Mouse (Mus musculus) neural tube, embryonic 11.5 days (tissue): ENCODE data around the gene Nckap5. TPM values are rescaled to one million over a fixed set of nuclear protein-coding genes. Genes with fewer than 3 reads are reported as not detected.

Experiments
- ATAC-seq: fragments of 200-750 bp; cut with Nextera tagmentation; 2 replicates; pipeline ENCODE4 v1.8.0; 2017; ENCODE audit warnings: moderate number of reproducible peaks, mild to moderate bottlenecking, moderate TSS enrichment, moderate library complexity; ENCODE audit not compliant: insufficient read depth, low FRiP score, low TSS enrichment
- DNase-seq: peaks from one replicate; pipeline ENCODE4 v3.0.0-alpha.2; 2015; ENCODE audit warnings: low spot score
- H3K27ac ChIP-seq: fragments of 300-500 bp; sonication (generic); 2 replicates; pipeline ENCODE4 v1.5.1; 2014; ENCODE audit warnings: low read depth, mild to moderate bottlenecking, low read length
- H3K27me3 ChIP-seq: fragments of 300-500 bp; sonication (generic); 2 replicates; pipeline ENCODE4 v1.6.1; 2014; ENCODE audit warnings: mild to moderate bottlenecking, low read length, mixed read lengths; ENCODE audit not compliant: control insufficient read depth, insufficient read depth
- H3K36me3 ChIP-seq: fragments of 300-500 bp; sonication (generic); 2 replicates; pipeline ENCODE4 v1.6.1; 2014; ENCODE audit warnings: mild to moderate bottlenecking, low read length, moderate library complexity, mixed read lengths; ENCODE audit not compliant: control insufficient read depth, insufficient read depth
- H3K4me1 ChIP-seq: fragments of 300-500 bp; sonication (generic); 2 replicates; pipeline ENCODE4 v1.6.1; 2014; ENCODE audit warnings: low read length, mixed read lengths; ENCODE audit not compliant: control insufficient read depth, insufficient read depth
- H3K4me2 ChIP-seq: fragments of 300-500 bp; sonication (generic); 2 replicates; pipeline ENCODE4 v1.6.1; 2014; ENCODE audit warnings: low read depth, mild to moderate bottlenecking, moderate library complexity
- H3K4me3 ChIP-seq: fragments of 300-500 bp; sonication (generic); 2 replicates; pipeline ENCODE4 v1.5.1; 2014; ENCODE audit warnings: low read depth, low read length
- H3K9ac ChIP-seq: fragments of 300-500 bp; sonication (generic); 2 replicates; pipeline ENCODE4 v1.6.1; 2014; ENCODE audit warnings: mild to moderate bottlenecking, low read length
- H3K9me3 ChIP-seq: fragments of 300-500 bp; sonication (generic); 2 replicates; pipeline ENCODE4 v1.6.1; 2016; ENCODE audit warnings: low read length; ENCODE audit not compliant: control insufficient read depth
- WGBS: fragments of 180-500 bp; shearing (Covaris S2); extraction: QIAGEN DNeasy Blood & Tissue Kit; methylation state at CpG from one replicate; pipeline ENCODE4 v1.1.7; 2014; 5-methylcytosine and 5-hydroxymethylcytosine counted together
- polyA plus RNA-seq: library from polyadenylated mRNA; unstranded; fragments of >200 nt; fragmentation: Nextera tagmentation; extraction: Ambion mirVana; gene quantifications from 2 replicates; pipeline ENCODE4 v1.2.1, GENCODE M21; 2014

Nckap5 gene
- polyA plus RNA-seq, 1 experiment from 2014 or later, result 20.6 TPM

DNA sequence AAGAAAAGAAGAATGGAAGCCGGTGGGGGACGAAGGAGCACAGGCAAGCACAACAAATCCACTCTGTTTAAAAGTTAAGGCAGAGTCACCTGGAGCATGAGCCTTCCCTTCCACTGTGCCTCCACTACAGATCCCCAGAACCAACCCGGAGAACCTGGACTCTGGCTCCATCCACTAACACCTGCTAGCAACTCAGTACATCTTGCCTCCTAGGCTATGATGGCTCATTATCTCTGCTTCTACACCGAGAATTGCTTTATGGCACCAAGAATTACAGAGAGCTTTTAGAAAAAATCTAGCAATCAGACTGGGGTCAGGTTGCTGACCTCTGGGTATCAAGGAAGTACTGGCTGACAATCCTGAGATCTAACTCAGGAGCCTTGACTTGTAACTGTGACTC, 153.3 kb downstream of the Nckap5 start:
- Histone ChIP-seq H3K36me3 (no peaks in the 10 kb centered on the region), H3K27ac (no peak overlapping the region), H3K4me2 (no peak overlapping the region), H3K9me3 (no peaks in the 10 kb centered on the region), H3K4me1 (peaks cover 3% of the 10 kb centered on the region; the same call in 1 of the 2 replicates), H3K9ac (no peak overlapping the region), H3K27me3 (no peaks in the 10 kb centered on the region), H3K4me3 (no peak overlapping the region)
- WGBS, result 18% methylated on average over 4 of the region's 4 CpGs
- DNase-seq, result no peak
- ATAC-seq, result no peak

DNA sequence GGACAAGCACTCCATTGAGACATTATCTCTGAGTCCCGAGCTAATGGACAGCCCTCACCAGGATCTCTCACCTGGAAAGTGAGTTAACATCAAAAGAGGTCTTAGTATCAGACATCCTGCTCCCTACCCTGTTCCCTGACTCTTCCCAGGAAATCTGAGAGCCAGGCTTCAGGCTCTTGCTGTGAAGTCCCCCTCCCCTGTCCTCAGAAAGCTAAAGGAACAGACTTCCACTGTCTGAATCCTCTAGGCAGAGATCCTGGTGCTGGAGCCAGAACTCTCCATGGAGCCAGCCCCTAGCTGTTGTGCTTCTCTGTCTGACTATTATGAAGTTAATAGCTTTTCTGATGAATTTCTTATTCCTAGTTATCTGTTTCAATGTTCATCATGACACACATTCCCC, 153.8 kb downstream of the Nckap5 start:
- peaks cover under 1% of the 10 kb centered on the region; the same call in 1 of the 2 replicates for H3K4me1 ChIP-seq
- WGBS, result 12% methylated on average over 1 of the region's 1 CpGs
- H3K9me3 ChIP-seq, result no peaks in the 10 kb centered on the region
- H3K9ac ChIP-seq, result no peak overlapping the region
- no peak overlapping the region for H3K4me3 ChIP-seq
- H3K27me3 ChIP-seq, result no peaks in the 10 kb centered on the region
- no peak for ATAC-seq
- DNase-seq, result no peak
- no peak overlapping the region for H3K4me2 ChIP-seq
- no peak overlapping the region for H3K27ac ChIP-seq
- no peaks in the 10 kb centered on the region for H3K36me3 ChIP-seq

DNA sequence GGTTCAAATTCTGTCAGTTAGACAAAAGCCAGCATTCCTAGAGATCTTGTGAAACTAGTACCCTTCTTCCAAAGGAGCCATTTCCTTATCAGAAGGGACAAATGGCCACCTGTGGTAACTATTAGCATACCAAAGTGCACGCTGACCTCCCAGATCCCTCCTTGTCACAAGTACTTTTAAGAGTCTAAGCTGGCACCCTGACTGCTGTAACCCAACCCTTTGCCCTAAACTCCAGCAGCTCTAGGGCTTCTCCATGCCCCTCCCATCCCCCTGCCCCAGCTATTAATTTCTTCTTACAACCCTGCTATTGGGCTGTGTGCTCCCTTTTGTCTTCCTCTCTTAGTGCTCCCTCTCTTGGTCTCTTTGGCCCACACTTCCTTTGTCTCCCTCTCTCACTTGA, 155.5 kb downstream of the Nckap5 start:
- no peaks in the 10 kb centered on the region for H3K4me1 ChIP-seq
- H3K9me3 ChIP-seq, result no peaks in the 10 kb centered on the region
- no peak overlapping the region for H3K4me3 ChIP-seq
- H3K36me3 ChIP-seq, result no peaks in the 10 kb centered on the region
- no peak overlapping the region for H3K27ac ChIP-seq
- DNase-seq (no peak), ATAC-seq (no peak)
- no peak overlapping the region for H3K4me2 ChIP-seq
- 15% methylated on average over 1 of the region's 1 CpGs for WGBS
- H3K27me3 ChIP-seq, result no peaks in the 10 kb centered on the region
- H3K9ac ChIP-seq, result no peak overlapping the region

DNA sequence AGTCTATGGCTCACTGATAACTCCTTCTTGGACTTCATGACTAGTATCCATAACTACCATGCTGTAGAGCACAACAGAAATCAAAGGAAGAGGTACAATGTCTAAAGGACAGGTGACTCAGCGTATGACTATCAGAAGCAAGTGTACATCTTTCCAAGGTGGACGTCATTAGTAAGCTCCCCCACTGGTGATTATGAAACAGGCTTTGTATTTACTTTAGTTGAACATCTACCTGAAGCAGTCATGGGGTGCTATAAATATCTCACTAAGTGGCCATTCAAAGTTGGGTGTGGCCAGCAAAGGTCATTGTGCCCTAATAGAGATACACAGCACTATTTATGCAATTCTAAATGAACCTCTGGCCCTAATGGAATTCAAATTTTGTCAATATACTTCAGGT, 157.4 kb downstream of the Nckap5 start:
- H3K9ac ChIP-seq, result no peak overlapping the region
- DNase-seq (no peak), ATAC-seq (no peak)
- no peak overlapping the region for H3K27ac ChIP-seq
- WGBS, result 93% methylated on average over 2 of the region's 2 CpGs
- H3K27me3 ChIP-seq, result no peaks in the 10 kb centered on the region
- no peaks in the 10 kb centered on the region for H3K4me1 ChIP-seq
- no peak overlapping the region for H3K4me3 ChIP-seq
- no peaks in the 10 kb centered on the region for H3K9me3 ChIP-seq
- H3K4me2 ChIP-seq, result no peak overlapping the region
- no peaks in the 10 kb centered on the region for H3K36me3 ChIP-seq

DNA sequence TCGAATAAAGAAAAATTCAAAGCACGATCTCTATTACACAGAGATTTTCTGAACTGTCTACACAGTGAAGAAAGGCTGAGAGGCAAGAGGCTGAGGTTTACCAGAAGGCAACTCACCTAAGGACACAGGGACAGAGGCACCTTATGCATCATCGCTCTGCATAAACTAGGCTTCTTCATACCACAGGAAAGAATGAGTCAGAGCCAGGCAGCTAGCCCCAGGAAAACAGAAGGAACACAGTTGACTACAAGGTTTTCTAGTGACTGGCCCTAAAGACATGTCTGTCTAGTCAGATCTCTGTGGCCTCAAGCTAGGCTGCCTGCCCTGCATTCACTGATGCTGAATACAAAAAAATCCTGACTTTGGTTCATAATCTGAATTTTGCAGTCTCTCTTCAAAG, 160.1 kb downstream of the Nckap5 start:
- no peaks in the 10 kb centered on the region for H3K4me1 ChIP-seq
- DNase-seq (no peak), ATAC-seq (no peak)
- 91% methylated on average over 3 of the region's 3 CpGs for WGBS
- no peak overlapping the region for H3K4me3 ChIP-seq
- no peaks in the 10 kb centered on the region for H3K36me3 ChIP-seq
- no peak overlapping the region for H3K4me2 ChIP-seq
- H3K27ac ChIP-seq, result no peak overlapping the region
- no peaks in the 10 kb centered on the region for H3K27me3 ChIP-seq
- H3K9ac ChIP-seq, result no peak overlapping the region
- no peaks in the 10 kb centered on the region for H3K9me3 ChIP-seq

DNA sequence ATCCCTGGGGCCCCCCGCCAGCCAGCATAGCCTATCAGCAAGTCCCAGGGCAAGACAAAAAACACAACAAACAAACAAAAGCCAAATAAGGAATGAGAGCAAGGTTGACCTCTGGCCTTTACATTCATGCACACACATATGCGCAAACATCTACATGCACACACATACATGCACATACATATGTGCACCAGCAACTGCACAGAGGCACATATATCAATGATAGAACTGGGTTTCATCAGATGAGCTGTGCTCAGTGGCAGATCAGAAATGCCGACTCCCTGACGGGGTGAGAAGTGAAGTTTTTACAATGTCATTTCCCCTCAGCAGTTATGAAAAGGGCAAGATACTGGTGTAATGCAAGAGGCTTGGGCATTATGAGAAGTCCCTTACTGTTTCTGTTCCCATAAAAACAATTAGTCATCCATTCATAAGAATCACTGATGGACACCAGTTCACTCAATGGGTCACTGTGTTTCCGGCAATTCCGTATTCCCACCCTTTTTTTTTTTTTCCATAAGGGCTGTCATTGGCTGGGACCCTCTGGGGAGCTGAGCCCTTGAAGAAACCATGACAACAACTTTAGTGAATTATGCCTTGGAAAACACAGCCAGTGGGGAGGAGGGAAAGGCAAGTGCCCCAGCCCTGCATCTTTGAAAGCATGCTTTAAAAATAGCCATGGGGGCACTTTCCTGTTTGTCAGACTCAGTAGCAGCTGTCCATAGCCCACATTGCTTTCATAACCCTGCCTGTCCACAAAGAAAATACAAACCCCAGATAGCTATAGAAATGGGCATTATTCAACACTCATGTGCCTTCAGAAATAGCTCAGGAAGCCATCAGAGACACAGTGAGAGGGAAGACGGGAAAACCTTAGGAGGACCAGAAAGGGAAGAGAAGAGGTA, 170.2 kb downstream of the Nckap5 start:
- Histone ChIP-seq H3K27me3 (no peaks in the 10 kb centered on the region), H3K36me3 (no peaks in the 10 kb centered on the region), H3K27ac (no peak overlapping the region), H3K9ac (no peak overlapping the region), H3K4me3 (no peak overlapping the region), H3K4me1 (peaks cover 6% of the 10 kb centered on the region; the same call in 1 of the 2 replicates), H3K4me2 (no peak overlapping the region), H3K9me3 (no peaks in the 10 kb centered on the region)
- peak; percentile 45 for ATAC-seq
- DNase-seq, result no peak
- WGBS, result 65% methylated on average over 7 of the region's 7 CpGs

DNA sequence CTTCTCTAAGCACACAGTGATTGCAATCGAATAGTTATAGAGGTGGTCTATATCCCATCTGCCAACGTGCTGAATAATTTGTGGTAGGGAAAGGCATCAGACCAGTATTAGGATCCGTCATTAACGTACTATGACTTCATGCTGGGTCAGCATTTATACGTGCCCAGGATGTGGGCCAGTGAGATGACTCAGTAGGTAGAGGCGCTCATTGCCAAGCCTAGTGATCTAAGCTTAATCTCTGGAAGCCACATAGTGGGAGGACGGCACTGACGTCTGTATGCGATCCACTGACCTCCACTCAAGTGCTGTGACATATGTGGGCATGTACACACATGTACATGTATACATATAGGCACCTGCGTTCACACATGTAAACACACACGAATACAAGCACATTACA, 171.9 kb downstream of the Nckap5 start:
- no peaks in the 10 kb centered on the region for H3K9me3 ChIP-seq
- H3K27ac ChIP-seq, result no peak overlapping the region
- H3K4me3 ChIP-seq, result no peak overlapping the region
- no peak overlapping the region for H3K9ac ChIP-seq
- DNase-seq (no peak), ATAC-seq (no peak)
- H3K4me1 ChIP-seq, result peaks cover 6% of the 10 kb centered on the region; the same call in 1 of the 2 replicates
- 93% methylated on average over 11 of the region's 11 CpGs for WGBS
- no peak overlapping the region for H3K4me2 ChIP-seq
- no peaks in the 10 kb centered on the region for H3K27me3 ChIP-seq
- no peaks in the 10 kb centered on the region for H3K36me3 ChIP-seq

DNA sequence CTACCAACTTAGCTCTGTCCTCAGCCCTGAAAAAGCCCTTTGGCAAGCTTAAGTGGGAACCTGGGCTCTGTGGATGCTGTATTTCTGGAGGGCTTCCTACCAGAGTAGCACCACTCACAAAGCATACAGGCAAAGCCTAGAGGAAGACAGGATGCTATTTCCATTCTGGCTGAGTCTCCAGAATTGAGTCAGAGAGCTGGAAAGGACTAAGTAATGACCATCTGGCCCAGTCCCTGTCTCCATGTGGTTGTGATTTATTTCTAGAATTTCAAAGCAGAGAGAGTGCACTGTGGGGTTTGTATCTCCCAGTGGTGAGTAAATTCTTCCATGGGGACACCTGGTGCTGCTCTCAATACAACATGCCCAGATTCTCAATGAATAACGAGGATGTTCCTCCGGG, 174.4 kb downstream of the Nckap5 start:
- H3K9me3 ChIP-seq, result no peaks in the 10 kb centered on the region
- no peak overlapping the region for H3K9ac ChIP-seq
- DNase-seq (no peak), ATAC-seq (no peak)
- H3K36me3 ChIP-seq, result no peaks in the 10 kb centered on the region
- H3K4me2 ChIP-seq, result no peak overlapping the region
- peaks cover 6% of the 10 kb centered on the region; the same call in 1 of the 2 replicates for H3K4me1 ChIP-seq
- no peaks in the 10 kb centered on the region for H3K27me3 ChIP-seq
- H3K27ac ChIP-seq, result no peak overlapping the region
- H3K4me3 ChIP-seq, result no peak overlapping the region
- WGBS, result 25% methylated on average over 2 of the region's 2 CpGs

DNA sequence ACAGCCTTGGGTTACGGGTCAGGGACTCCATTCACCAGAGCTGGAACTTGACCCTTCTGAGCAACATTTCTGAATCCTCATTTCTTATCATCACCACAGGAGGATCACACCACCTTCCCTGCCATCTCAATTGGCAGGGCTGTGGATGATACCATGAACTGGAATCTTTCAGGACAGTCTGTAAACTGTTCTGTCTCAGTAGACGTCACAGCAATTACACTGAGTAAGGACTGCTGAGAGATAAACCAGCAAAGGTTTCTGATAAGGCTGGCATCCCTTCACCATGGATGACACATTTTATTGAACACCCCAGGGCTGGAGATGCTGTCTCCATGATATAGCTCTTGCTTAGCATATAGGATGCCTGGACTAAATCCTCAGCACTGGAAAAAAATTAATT, 178.5 kb downstream of the Nckap5 start:
- Histone ChIP-seq H3K4me2 (no peak overlapping the region), H3K36me3 (no peaks in the 10 kb centered on the region), H3K27ac (no peak overlapping the region), H3K9ac (no peak overlapping the region), H3K27me3 (no peaks in the 10 kb centered on the region), H3K9me3 (no peaks in the 10 kb centered on the region), H3K4me3 (no peak overlapping the region), H3K4me1 (no peaks in the 10 kb centered on the region)
- ATAC-seq, result no peak
- DNase-seq, result no peak
- 86% methylated on average over 2 of the region's 2 CpGs for WGBS
